Mouse (Mus musculus) heart, postnatal 10 days (tissue): ENCODE data around the gene Unc13d. TPM values are rescaled to one million over a fixed set of nuclear protein-coding genes. Genes with fewer than 3 reads are reported as not detected.
"Not testable (repeated sequence)": the region's sequence is repeated elsewhere in the genome, so short reads cannot be mapped to it uniquely, and the experiment has no call there.

Experiments used
- DNase-seq, 2 experiments: peaks; one replicate each; pipeline ENCODE4 v3.0.0; 2021
- intact Hi-C: fragments of 180-260 bp; cut with DNase I; formaldehyde crosslinking; loops from one replicate; pipeline ENCODE4 v1.15.1; 2025
- total RNA-seq, 2 experiments: library from RNA; stranded (reverse); gene quantifications; 2 replicates each; pipeline ENCODE4 v1.2.3; 2021

Gene Unc13d
- total RNA-seq, 2 experiments from 2014 or later, result 0.52 to 1.0 TPM

- intact Hi-C loops, result no loop called here
- peak; percentile 79 to 81 for DNase-seq
Observed at GRCm38 (mm10) chr11:116101931-116102381, 24.2 kb upstream of the Unc13d start.

GRCm38 (mm10) chr11:116100839-116101238 lies 23.1 kb upstream of the Unc13d start:
- no peak for DNase-seq

GRCm38 (mm10) chr11:116100385-116100784 lies 22.6 kb upstream of the Unc13d start:
- intact Hi-C loops, result no loop called here
- DNase-seq, result peak; percentile 87 to 90

More at GRCm38 (mm10) chr11:116100839-116101238, 23.1 kb upstream of the Unc13d start:
- intact Hi-C loops, result no loop called here

GRCm38 (mm10) chr11:116099462-116099861 lies 21.7 kb upstream of the Unc13d start:
- intact Hi-C loops, result no loop called here
- DNase-seq, result no peak

GRCm38 (mm10) chr11:116098711-116099460 lies 21.1 kb upstream of the Unc13d start:
- intact Hi-C loops, result no loop called here
- DNase-seq, result peak in 1 of 2 experiments; percentile 54

- DNase-seq, result peak in 1 of 2 experiments; percentile 51
- intact Hi-C loops, result no loop called here
Observed at GRCm38 (mm10) chr11:116096213-116097108, 18.7 kb upstream of the Unc13d start.

GRCm38 (mm10) chr11:116095573-116095972 lies 17.8 kb upstream of the Unc13d start:
- DNase-seq, result peak; percentile 78 to 84
- intact Hi-C loops, result no loop called here

GRCm38 (mm10) chr11:116093771-116094565 lies 16.2 kb upstream of the Unc13d start:
- peak; percentile 49 to 50 for DNase-seq
- intact Hi-C loops, result no loop called here

- intact Hi-C loops, result not testable (repeated sequence)
Observed at GRCm38 (mm10) chr11:116092959-116093358, 15.2 kb upstream of the Unc13d start.

GRCm38 (mm10) chr11:116091591-116091990 lies 13.8 kb upstream of the Unc13d start:
- no peak for DNase-seq
- intact Hi-C loops, result no loop called here

More at GRCm38 (mm10) chr11:116092959-116093358, 15.2 kb upstream of the Unc13d start:
- not testable (repeated sequence) for DNase-seq

- no peak for DNase-seq
- intact Hi-C loops, result loop anchor here (5.0 kb wide), 2 partner anchors 133 to 343 kb away; partner anchors contain the start of gene Ubald2
Observed at GRCm38 (mm10) chr11:116089545-116089944, 11.8 kb upstream of the Unc13d start.

GRCm38 (mm10) chr11:116088741-116089394 lies 11.1 kb upstream of the Unc13d start:
- peak in 1 of 2 experiments; percentile 36 for DNase-seq
- intact Hi-C loops, result loop anchor here (5.0 kb wide), 2 partner anchors 133 to 343 kb away; partner anchors contain the start of gene Ubald2

- intact Hi-C loops, result loop anchor here (5.0 kb wide), 2 partner anchors 134 to 344 kb away; partner anchors contain the start of gene Ubald2
- DNase-seq, result no peak
Observed at GRCm38 (mm10) chr11:116088188-116088587, 10.4 kb upstream of the Unc13d start.

- intact Hi-C loops, result loop anchor here (1.0 to 5.0 kb wide), 4 partner anchors 23 to 345 kb away; partner anchors contain the start of gene Ubald2
- DNase-seq, result peak; percentile 94 to 95
Observed at GRCm38 (mm10) chr11:116087194-116088130, 9.7 kb upstream of the Unc13d start.

GRCm38 (mm10) chr11:116086258-116087193 lies 8.8 kb upstream of the Unc13d start, which contains the start of gene Wbp2:
TSS of gene Wbp2 (minus strand) at chr11:116086995.
- intact Hi-C loops, result loop anchor here (1.0 to 5.0 kb wide), 4 partner anchors 24 to 346 kb away; partner anchors contain the start of gene Ubald2
- DNase-seq, result peak; percentile 98 to 99

GRCm38 (mm10) chr11:116084166-116084565 lies 6.4 kb upstream of the Unc13d start:
- DNase-seq, result no peak
- intact Hi-C loops, result loop anchor here (2.0 to 5.0 kb wide), 2 partner anchors 53 to 142 kb away; partner anchors contain the start of gene Unk

- no peak for DNase-seq
- intact Hi-C loops, result loop anchor here (5.0 kb wide), 1 partner anchor 141 kb away; no protein-coding TSS in a partner anchor
Observed at GRCm38 (mm10) chr11:116083096-116083672, 5.4 kb upstream of the Unc13d start.
